9 mouse cellular contexts compared by ENCODE assay signal in the genomic region with DNA sequence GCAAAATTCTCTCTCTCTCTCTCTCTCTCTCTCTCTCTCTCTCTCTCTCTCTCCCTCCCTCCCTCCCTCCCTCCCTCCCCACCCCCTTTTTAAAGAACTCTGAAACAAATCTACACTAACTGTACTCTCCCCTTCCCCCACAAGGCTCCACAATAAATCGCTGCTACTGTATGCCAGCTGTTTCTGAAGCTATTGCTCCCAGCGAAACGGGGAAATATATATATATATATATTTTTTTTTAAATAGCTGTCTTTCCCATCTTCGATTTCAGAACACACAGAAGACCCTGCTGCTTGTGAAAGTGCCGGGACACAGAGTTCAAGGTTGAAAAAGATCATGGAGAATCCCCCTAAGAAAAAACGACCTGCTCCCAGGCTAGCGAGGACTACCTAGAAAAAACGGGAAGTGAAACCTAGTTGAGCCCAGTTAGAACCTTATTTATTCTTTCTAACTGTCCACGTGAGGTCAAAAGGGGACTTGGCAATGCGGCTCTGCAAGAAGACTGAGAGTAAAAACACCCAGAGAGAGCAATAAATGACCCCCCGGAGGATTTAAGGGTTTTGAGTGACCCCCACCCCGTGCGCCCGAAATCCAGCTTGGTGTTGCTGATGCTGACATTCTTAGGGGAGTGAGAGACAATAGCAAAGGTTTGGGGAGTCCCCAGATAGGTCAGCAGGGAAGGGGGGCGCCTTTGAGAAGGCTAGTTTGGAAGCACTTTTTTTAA. TPM values are rescaled to one million over a fixed set of nuclear protein-coding genes. Genes with fewer than 3 reads are reported as not detected.
DNase-seq lines count a peak whose midpoint lies in the region; ATAC-seq lines count a peak whose summit lies in the region.
"Had no signal": no experiment of that assay in that cellular context is flagged by ENCODE, and none has a peak within 500 bp of the region (broad histone marks: within the 10 kb centered on the region; RNA-seq: fewer than 3 reads in every experiment).

No protein-coding gene starts in this region.

- no peak for ATAC-seq in embryonic facial prominence, embryonic 13.5 days (ENCODE audit: insufficient number of reproducible peaks, insufficient read depth, low FRiP score, low TSS enrichment, low read depth)
- ATAC-seq in hindbrain, embryonic 15.5 days (ENCODE audit: low FRiP score, low read depth): no peak
- no peak for ATAC-seq in midbrain, embryonic 11.5 days (ENCODE audit: low FRiP score)
- no peak for ATAC-seq in frontal cortex, adult (ENCODE audit: low TSS enrichment)

- H3K4me2 ChIP-seq in embryonic facial prominence, embryonic 13.5 days: peak overlapping the region; percentile 81
- peak overlapping the region; percentile 89 for H3K4me2 ChIP-seq in hindbrain, embryonic 15.5 days
- H3K4me2 ChIP-seq in midbrain, embryonic 11.5 days: peak overlapping the region; percentile 88

- no peaks in the 10 kb centered on the region for H3K9me3 ChIP-seq in embryonic facial prominence, embryonic 13.5 days
- H3K9me3 ChIP-seq in hindbrain, embryonic 15.5 days: no peaks in the 10 kb centered on the region
- H3K9me3 ChIP-seq in midbrain, embryonic 11.5 days (ENCODE audit: control insufficient read depth, low read length): no peaks in the 10 kb centered on the region

- H3K9ac ChIP-seq in embryonic facial prominence, embryonic 13.5 days: peak overlapping the region; percentile 93
- H3K9ac ChIP-seq in hindbrain, embryonic 15.5 days: peak overlapping the region; percentile 82
- H3K9ac ChIP-seq in midbrain, embryonic 11.5 days (ENCODE audit: low read length): peak overlapping the region; percentile 53; the same call in 1 of the 2 replicates

- H3K27ac ChIP-seq in embryonic facial prominence, embryonic 13.5 days: peak overlapping the region; percentile 95
- peak overlapping the region; percentile 64 for H3K27ac ChIP-seq in hindbrain, embryonic 15.5 days (replicated peaks)
- no peak overlapping the region for H3K27ac ChIP-seq in midbrain, embryonic 11.5 days (ENCODE audit: low read depth, low read length)

- peaks cover 15% of the 10 kb centered on the region; the same call in 1 of the 2 replicates for H3K36me3 ChIP-seq in embryonic facial prominence, embryonic 13.5 days
- H3K36me3 ChIP-seq in hindbrain, embryonic 15.5 days: no peaks in the 10 kb centered on the region
- no peaks in the 10 kb centered on the region for H3K36me3 ChIP-seq in midbrain, embryonic 11.5 days (ENCODE audit: control insufficient read depth, insufficient read depth, low read length)

- peak; percentile 16 for DNase-seq in gastrocnemius, postnatal 10 days
- no peak for DNase-seq in gastrocnemius, postnatal 25 days
- peak; percentile 90 for DNase-seq in midbrain, embryonic 11.5 days (ENCODE audit: low spot score, missing footprints)
- no peak for DNase-seq in urinary bladder, postnatal 4 days (ENCODE audit: low spot score in 2 of 2)
- DNase-seq in cerebellum, adult 18-20 months: no peak

- no peaks in the 10 kb centered on the region for H3K27me3 ChIP-seq in embryonic facial prominence, embryonic 13.5 days
- H3K27me3 ChIP-seq in hindbrain, embryonic 15.5 days: no peaks in the 10 kb centered on the region
- H3K27me3 ChIP-seq in midbrain, embryonic 11.5 days (ENCODE audit: control insufficient read depth, insufficient read depth, low read length): peaks cover 6% of the 10 kb centered on the region; the same call in 1 of the 2 replicates

- under 1% methylated on average over 15 of the region's 15 CpGs for WGBS in embryonic facial prominence, embryonic 13.5 days
- WGBS in hindbrain, embryonic 15.5 days: 0% methylated on average over 15 of the region's 15 CpGs
- under 1% methylated on average over 15 of the region's 15 CpGs for WGBS in midbrain, embryonic 11.5 days

- peak overlapping the region; percentile 74 for H3K4me3 ChIP-seq in embryonic facial prominence, embryonic 13.5 days
- peak overlapping the region; percentile 82 for H3K4me3 ChIP-seq in hindbrain, embryonic 15.5 days
- H3K4me3 ChIP-seq in midbrain, embryonic 11.5 days (ENCODE audit: low read depth, low read length): peak overlapping the region; percentile 57

- peaks cover 28% of the 10 kb centered on the region for H3K4me1 ChIP-seq in embryonic facial prominence, embryonic 13.5 days
- peaks cover 37% of the 10 kb centered on the region for H3K4me1 ChIP-seq in hindbrain, embryonic 15.5 days (replicated peaks)
- H3K4me1 ChIP-seq in midbrain, embryonic 11.5 days (ENCODE audit: control insufficient read depth, insufficient read depth, low read length): peaks cover 6% of the 10 kb centered on the region

RNA-seq across cellular contexts. Expression of a gene that starts 2.4 kb away (rescaled TPM):
- 10 to 100 TPM; 28.4 to 38.7 TPM for total RNA-seq in gastrocnemius, postnatal 10 days (2021)
- total RNA-seq in gastrocnemius, postnatal 25 days (2021): 10 to 100 TPM; 13.0 to 16.9 TPM
- 75.2 and 103 TPM in 2 replicates for polyA plus RNA-seq in embryonic facial prominence, embryonic 13.5 days (2015; fragmentation: Nextera tagmentation; extraction: Ambion mirVana)
- 27.0 and 36.2 TPM in 2 replicates for polyA plus RNA-seq in hindbrain, embryonic 15.5 days (2015; fragmentation: Nextera tagmentation; extraction: Ambion mirVana)
- 11.9 and 12.3 TPM in 2 replicates for polyA plus RNA-seq in midbrain, embryonic 11.5 days (2014; fragmentation: Nextera tagmentation; extraction: Ambion mirVana)
- polyA plus RNA-seq: erythroblast, embryonic 14.5 days had no signal

RNA-seq across cellular contexts. Expression of a gene that starts 45.7 kb away (rescaled TPM):
- 10 to 100 TPM; 15.9 to 18.2 TPM for total RNA-seq in gastrocnemius, postnatal 10 days (2021)
- 10 to 100 TPM in 1 of 2 experiments, 1 to 10 TPM in 1; 9.7 to 12.0 TPM for total RNA-seq in gastrocnemius, postnatal 25 days (2021)
- polyA plus RNA-seq in embryonic facial prominence, embryonic 13.5 days (2015; fragmentation: Nextera tagmentation; extraction: Ambion mirVana): 67.8 and 69.3 TPM in 2 replicates
- 30.8 and 31.4 TPM in 2 replicates for polyA plus RNA-seq in hindbrain, embryonic 15.5 days (2015; fragmentation: Nextera tagmentation; extraction: Ambion mirVana)
- polyA plus RNA-seq in midbrain, embryonic 11.5 days (2014; fragmentation: Nextera tagmentation; extraction: Ambion mirVana): 65.7 and 68.5 TPM in 2 replicates

Comparison
In these comparisons a context has a peak if more than half of its experiments do, and no peak if none do; other contexts are left out.
1. DNase-seq: peak in gastrocnemius, postnatal 10 days (single experiment) and midbrain, embryonic 11.5 days (single experiment); none in gastrocnemius, postnatal 25 days (single experiment), urinary bladder, postnatal 4 days (0 of 2) and cerebellum, adult 18-20 months (0 of 2).
2. Peak in every context shown above with its lines, with median percentiles within 50 percentile points of each other: H3K4me2 ChIP-seq, H3K4me3 ChIP-seq and H3K9ac ChIP-seq.